Mouse (Mus musculus) duodenum, adult 2 months (tissue): ENCODE measurements around the gene Erh. TPM values are rescaled to one million over a fixed set of nuclear protein-coding genes. Genes with fewer than 3 reads are reported as not detected.

ENCODE experiments used
- polyA plus RNA-seq: library from polyadenylated mRNA; depleted of rRNA; stranded (reverse); fragments of >200 nt; gene quantifications from 2 replicates; pipeline ENCODE4 v1.2.3, GENCODE M21; 2012; ENCODE audit warnings: low replicate concordance; rRNA removed

Gene Erh
- polyA plus RNA-seq: 6.1 and 9.5 TPM in 2 replicates

DNA sequence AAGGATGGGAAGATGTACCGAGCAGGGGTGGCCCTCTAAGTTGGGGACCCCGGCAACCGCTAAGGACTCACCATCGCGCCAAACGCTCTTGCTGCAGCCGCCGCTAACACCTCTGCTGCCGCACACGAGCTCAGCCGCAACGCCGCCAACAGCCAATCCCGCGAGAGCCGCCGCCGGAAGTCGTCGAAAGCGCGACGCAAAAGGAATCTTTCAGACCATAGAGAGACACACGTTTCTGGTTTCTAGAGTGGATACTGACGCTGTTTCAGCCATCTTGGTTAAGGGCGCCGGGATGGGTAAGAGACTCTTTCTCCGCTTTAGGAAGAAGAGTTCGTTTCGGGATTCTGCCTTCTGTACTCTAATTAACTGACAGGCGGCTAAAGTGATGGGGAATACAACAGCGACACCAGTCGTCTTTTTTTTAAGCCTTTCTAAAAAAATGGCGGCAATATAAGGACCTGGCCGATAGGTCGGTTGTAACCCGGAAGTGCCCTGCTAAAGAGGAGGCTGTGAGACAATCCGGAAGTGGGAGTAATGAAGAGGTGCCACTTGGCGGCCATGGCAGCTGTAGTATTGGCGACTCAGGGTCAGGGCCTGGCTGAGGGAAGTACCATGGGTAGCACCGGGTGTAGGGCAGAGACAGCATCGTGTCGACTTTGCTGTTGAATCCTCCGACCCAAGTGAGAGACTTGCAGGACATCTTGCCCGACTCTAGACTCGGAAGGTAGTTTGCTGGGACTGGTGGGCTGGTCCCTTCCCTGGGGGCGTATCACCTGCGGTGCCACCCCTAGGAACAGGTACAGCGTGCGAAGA is at the start of gene Erh, which contains the start of gene Slc39a9:
TSS of gene Erh (minus strand) at position 649 of the 813 bp plus-strand sequence.
TSS of gene Slc39a9 (plus strand) at position 191 of the 813 bp plus-strand sequence.

DNA sequence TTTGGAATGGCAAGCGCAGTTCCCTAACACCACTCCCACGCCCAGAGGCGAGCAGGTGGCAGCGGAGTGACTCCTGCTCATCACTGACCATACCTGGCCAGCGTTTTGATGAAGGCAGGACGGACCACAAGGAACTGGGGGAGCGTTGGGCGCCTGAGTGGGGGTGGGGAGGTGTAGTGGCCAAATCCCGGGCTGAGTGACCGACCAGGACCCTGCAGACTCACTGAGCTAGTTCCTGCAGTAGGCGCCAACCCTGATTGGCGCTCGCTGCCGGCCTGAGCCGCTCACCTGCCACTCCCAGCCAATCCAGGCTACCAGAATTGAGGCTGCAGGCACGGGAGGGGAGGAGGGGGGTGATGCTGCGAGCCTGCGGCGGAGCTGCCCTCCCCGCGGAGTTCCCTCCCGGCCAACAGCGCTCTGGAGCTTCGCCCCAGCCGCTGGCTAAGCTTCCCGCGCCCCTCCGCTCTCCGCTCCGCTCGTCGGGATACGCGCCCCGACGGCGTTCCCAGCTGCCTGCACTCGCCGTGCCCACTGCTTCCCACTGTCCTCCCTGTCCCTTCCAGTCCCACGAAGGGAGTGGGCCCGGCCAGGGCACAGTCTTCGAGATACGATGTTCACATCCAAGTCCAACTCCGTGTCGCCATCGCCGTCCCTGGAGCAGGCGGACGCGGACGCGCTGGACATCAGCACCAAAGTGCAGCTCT is 48.3 kb upstream of the Erh start, which contains the start of gene Plekhd1:
TSS of gene Plekhd1 (plus strand) at position 323 of the 704 bp plus-strand sequence.

Other genes starting within 250 kb of the Erh start
- 7.5 and 11.1 TPM in 2 replicates for gene Dcaf5, start 207.7 kb downstream of the Erh start, polyA plus RNA-seq
- gene Exd2, start 181.2 kb downstream of the Erh start, polyA plus RNA-seq: 2.3 and 3.3 TPM in 2 replicates
- gene Galnt16, start 126.1 kb downstream of the Erh start, polyA plus RNA-seq: 0.49 and 0.91 TPM in 2 replicates
- 43.9 and 92.0 TPM in 2 replicates for gene Slc39a9, start 458 bp downstream of the Erh start, polyA plus RNA-seq
- 0.38 and 1.7 TPM in 2 replicates for gene Plekhd1, start 48.2 kb upstream of the Erh start, polyA plus RNA-seq
- 0.07 and 0.09 TPM in 2 replicates for gene Ccdc177, start 116.3 kb upstream of the Erh start, polyA plus RNA-seq
- gene Susd6, start 146.2 kb upstream of the Erh start, polyA plus RNA-seq: 44.0 and 45.9 TPM in 2 replicates